Mouse (Mus musculus): Measurements from ENCODE around the gene Cdc37l1. TPM values are rescaled to one million over a fixed set of nuclear protein-coding genes. Genes with fewer than 3 reads are reported as not detected.

Cdc37l1 gene
- 41.7 to 93.1 TPM (median 56.3 TPM) in 3 replicates for total RNA-seq (2017)

- ATAC-seq (replicated peaks; ENCODE audit: insufficient number of reproducible peaks, low FRiP score, low TSS enrichment, poor library complexity, severe bottlenecking), result peak; percentile 96
Measured at GRCm38 (mm10) chr19:28990194-28990589, at the start of gene Cdc37l1. Cdc37l1 (plus strand) TSS chr19:28990352.

GRCm38 (mm10) chr19:28941271-28941670 lies 48.9 kb upstream of the Cdc37l1 start:
- no peak; the same call in 1 of the 2 replicates for ATAC-seq (replicated peaks; ENCODE audit: insufficient number of reproducible peaks, low FRiP score, low TSS enrichment, poor library complexity, severe bottlenecking)

- no peak for ATAC-seq (replicated peaks; ENCODE audit: insufficient number of reproducible peaks, low FRiP score, low TSS enrichment, poor library complexity, severe bottlenecking)
Measured at GRCm38 (mm10) chr19:28946782-28947181, 43.4 kb upstream of the Cdc37l1 start.

- ATAC-seq (replicated peaks; ENCODE audit: insufficient number of reproducible peaks, low FRiP score, low TSS enrichment, poor library complexity, severe bottlenecking), result no peak
Measured at GRCm38 (mm10) chr19:28947311-28947710, 42.8 kb upstream of the Cdc37l1 start.

- no peak for ATAC-seq (replicated peaks; ENCODE audit: insufficient number of reproducible peaks, low FRiP score, low TSS enrichment, poor library complexity, severe bottlenecking)
Measured at GRCm38 (mm10) chr19:28951251-28951650, 38.9 kb upstream of the Cdc37l1 start.

GRCm38 (mm10) chr19:28963113-28963512 lies 27.0 kb upstream of the Cdc37l1 start:
- ATAC-seq (replicated peaks; ENCODE audit: insufficient number of reproducible peaks, low FRiP score, low TSS enrichment, poor library complexity, severe bottlenecking), result no peak

GRCm38 (mm10) chr19:28963513-28963841 lies 26.7 kb upstream of the Cdc37l1 start:
- no peak for ATAC-seq (replicated peaks; ENCODE audit: insufficient number of reproducible peaks, low FRiP score, low TSS enrichment, poor library complexity, severe bottlenecking)

- ATAC-seq (replicated peaks; ENCODE audit: insufficient number of reproducible peaks, low FRiP score, low TSS enrichment, poor library complexity, severe bottlenecking), result peak; percentile 81
Measured at GRCm38 (mm10) chr19:28963842-28964551, 26.2 kb upstream of the Cdc37l1 start, which contains the start of gene Plpp6. Plpp6 (plus strand) TSS chr19:28963953.

GRCm38 (mm10) chr19:28964552-28964903 lies 25.6 kb upstream of the Cdc37l1 start:
- ATAC-seq (replicated peaks; ENCODE audit: insufficient number of reproducible peaks, low FRiP score, low TSS enrichment, poor library complexity, severe bottlenecking), result peak; percentile 10; the same call in 1 of the 2 replicates

- ATAC-seq (replicated peaks; ENCODE audit: insufficient number of reproducible peaks, low FRiP score, low TSS enrichment, poor library complexity, severe bottlenecking), result no peak
Measured at GRCm38 (mm10) chr19:28967652-28968051, 22.5 kb upstream of the Cdc37l1 start, which contains the start of gene 4430402I18Rik. 4430402I18Rik (minus strand) TSS chr19:28967800.

- no peak for ATAC-seq (replicated peaks; ENCODE audit: insufficient number of reproducible peaks, low FRiP score, low TSS enrichment, poor library complexity, severe bottlenecking)
Measured at GRCm38 (mm10) chr19:28968178-28968577, 22.0 kb upstream of the Cdc37l1 start.

- no peak for ATAC-seq (replicated peaks; ENCODE audit: insufficient number of reproducible peaks, low FRiP score, low TSS enrichment, poor library complexity, severe bottlenecking)
Measured at GRCm38 (mm10) chr19:28969231-28969630, 20.9 kb upstream of the Cdc37l1 start.

GRCm38 (mm10) chr19:28970251-28970650 lies 19.9 kb upstream of the Cdc37l1 start:
- ATAC-seq (replicated peaks; ENCODE audit: insufficient number of reproducible peaks, low FRiP score, low TSS enrichment, poor library complexity, severe bottlenecking), result no peak

GRCm38 (mm10) chr19:28974862-28975611 lies 15.1 kb upstream of the Cdc37l1 start:
- peak; percentile 82 for ATAC-seq (replicated peaks; ENCODE audit: insufficient number of reproducible peaks, low FRiP score, low TSS enrichment, poor library complexity, severe bottlenecking)

- ATAC-seq (replicated peaks; ENCODE audit: insufficient number of reproducible peaks, low FRiP score, low TSS enrichment, poor library complexity, severe bottlenecking), result no peak
Measured at GRCm38 (mm10) chr19:28982617-28983016, 7.5 kb upstream of the Cdc37l1 start.

GRCm38 (mm10) chr19:28989515-28989914 lies 637 bp upstream of the Cdc37l1 start:
- ATAC-seq (replicated peaks; ENCODE audit: insufficient number of reproducible peaks, low FRiP score, low TSS enrichment, poor library complexity, severe bottlenecking), result no peak

- ATAC-seq (replicated peaks; ENCODE audit: insufficient number of reproducible peaks, low FRiP score, low TSS enrichment, poor library complexity, severe bottlenecking), result peak; percentile 24; the same call in 1 of the 2 replicates
Measured at GRCm38 (mm10) chr19:28990590-28991221, 554 bp downstream of the Cdc37l1 start.

- ATAC-seq (replicated peaks; ENCODE audit: insufficient number of reproducible peaks, low FRiP score, low TSS enrichment, poor library complexity, severe bottlenecking), result no peak
Measured at GRCm38 (mm10) chr19:28991391-28991790, 1.2 kb downstream of the Cdc37l1 start.

GRCm38 (mm10) chr19:28994870-28995269 lies 4.7 kb downstream of the Cdc37l1 start:
- ATAC-seq (replicated peaks; ENCODE audit: insufficient number of reproducible peaks, low FRiP score, low TSS enrichment, poor library complexity, severe bottlenecking), result no peak
